Mouse (Mus musculus) liver, embryonic 14.5 days (tissue): Measurements from ENCODE around the gene Rasa2.

Experiments
- CTCF ChIP-seq: IDR thresholded peaks from 2 replicates; pipeline ENCODE4 v1.5.1; 2016; ENCODE audit warnings: antibody characterized with exemption, low read depth, control low read depth
- EP300 ChIP-seq: IDR thresholded peaks from 2 replicates; pipeline ENCODE4 v1.6.1; 2016; ENCODE audit warnings: antibody characterized with exemption, low read depth

GRCm38 (mm10) chr9:96563501-96563900 is 67.9 kb downstream of the Rasa2 start:
- TF ChIP-seq CTCF (0 out of 2 replicates have a peak, but pooled peaks have one; percentile 17), EP300 (no peak)
